Mouse (Mus musculus): ENCODE data around the gene Oasl2. TPM values are rescaled to one million over a fixed set of nuclear protein-coding genes. Genes with fewer than 3 reads are reported as not detected.
"Not testable (repeated sequence)": the region's sequence is repeated elsewhere in the genome, so short reads cannot be mapped to it uniquely, and the experiment has no call there.

The Oasl2 gene
- polyA plus RNA-seq, 1 experiment = 53.4 TPM

DNA sequence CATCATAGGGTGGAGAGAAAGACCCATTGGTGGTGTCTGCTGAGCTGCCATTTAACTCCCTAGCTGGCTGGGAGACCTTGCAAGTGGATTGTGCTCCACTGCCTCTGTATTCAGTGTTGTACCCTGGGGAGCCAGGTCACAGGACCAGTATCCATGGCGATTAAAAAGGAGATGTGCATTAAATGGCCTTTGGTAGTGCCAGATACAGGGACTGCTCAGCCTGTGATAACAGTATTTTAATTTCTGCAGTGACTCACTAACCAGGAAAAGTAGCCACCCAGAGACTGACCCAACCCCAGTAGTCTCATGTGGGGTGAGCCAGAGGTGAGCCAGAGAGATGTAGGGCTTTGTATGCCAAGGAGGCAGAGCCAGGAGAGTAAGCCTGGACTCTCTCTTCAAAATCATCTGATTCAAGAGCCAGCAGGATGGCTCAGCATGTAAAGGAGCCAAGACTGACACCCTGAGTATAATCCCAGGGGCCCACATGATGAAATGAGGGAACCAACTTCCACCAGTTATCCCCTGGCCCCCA, 29.5 kb downstream of the Oasl2 start:
- WGBS = 72% methylated on average over 1 of the region's 1 CpGs

DNA sequence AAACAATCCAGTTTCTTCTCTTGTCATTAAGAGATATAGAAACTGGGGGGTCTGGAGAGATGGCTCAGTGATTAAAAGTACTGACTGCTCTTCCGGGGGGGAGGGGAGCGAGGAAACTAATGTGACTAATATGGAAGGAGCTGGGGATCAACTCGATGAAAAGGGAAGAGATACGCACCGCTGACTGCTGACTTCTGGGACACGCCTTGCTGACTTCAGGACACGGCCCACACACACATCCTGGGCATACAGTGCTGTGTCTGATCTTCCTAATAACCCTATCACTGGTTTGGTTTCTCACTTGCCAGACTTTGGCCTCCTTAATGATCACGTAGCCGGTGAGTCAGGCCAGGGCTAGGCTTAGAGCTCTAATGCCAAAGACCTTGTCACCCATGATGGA, 30.0 kb downstream of the Oasl2 start:
- H3K27me3 ChIP-seq (ENCODE audit: control insufficient read depth, insufficient read depth, low read length) = no peaks in the 10 kb centered on the region
- no peak overlapping the region for H3K4me3 ChIP-seq (ENCODE audit: low read depth, low read length)
- TF ChIP-seq POLR2A (IDR thresholded peaks at IDR 0.05; ENCODE audit: low read depth, low read length) (no peak), CTCF (IDR thresholded peaks at IDR 0.05; ENCODE audit: extremely low read depth, insufficient read length, insufficient replicate concordance, low read depth, low read length) (no peak)
- peak overlapping the region; percentile 72 for H3K27ac ChIP-seq (ENCODE audit: insufficient read depth, low read depth, low read length)
- peaks cover 17% of the 10 kb centered on the region for H3K36me3 ChIP-seq (ENCODE audit: control insufficient read depth, insufficient read depth, low read length)
- H3K4me1 ChIP-seq (ENCODE audit: control insufficient read depth, insufficient read depth, insufficient read length, low read length) = peaks cover 13% of the 10 kb centered on the region
- 37% methylated on average over 9 of the region's 9 CpGs for WGBS

More for the DNA sequence above, 29.5 kb downstream of the Oasl2 start:
- Histone ChIP-seq H3K4me3 (ENCODE audit: low read depth, low read length) (peak overlapping the region; percentile 4; the same call in 1 of the 2 replicates), H3K27ac (ENCODE audit: insufficient read depth, low read depth, low read length) (peak overlapping the region; percentile 72), H3K4me1 (ENCODE audit: control insufficient read depth, insufficient read depth, insufficient read length, low read length) (peaks cover 13% of the 10 kb centered on the region), H3K36me3 (ENCODE audit: control insufficient read depth, insufficient read depth, low read length) (peaks cover 17% of the 10 kb centered on the region), H3K27me3 (ENCODE audit: control insufficient read depth, insufficient read depth, low read length) (no peaks in the 10 kb centered on the region)
- TF ChIP-seq POLR2A (IDR thresholded peaks at IDR 0.05; ENCODE audit: low read depth, low read length) = no peak
- TF ChIP-seq CTCF (IDR thresholded peaks at IDR 0.05; ENCODE audit: extremely low read depth, insufficient read length, insufficient replicate concordance, low read depth, low read length) = no peak

DNA sequence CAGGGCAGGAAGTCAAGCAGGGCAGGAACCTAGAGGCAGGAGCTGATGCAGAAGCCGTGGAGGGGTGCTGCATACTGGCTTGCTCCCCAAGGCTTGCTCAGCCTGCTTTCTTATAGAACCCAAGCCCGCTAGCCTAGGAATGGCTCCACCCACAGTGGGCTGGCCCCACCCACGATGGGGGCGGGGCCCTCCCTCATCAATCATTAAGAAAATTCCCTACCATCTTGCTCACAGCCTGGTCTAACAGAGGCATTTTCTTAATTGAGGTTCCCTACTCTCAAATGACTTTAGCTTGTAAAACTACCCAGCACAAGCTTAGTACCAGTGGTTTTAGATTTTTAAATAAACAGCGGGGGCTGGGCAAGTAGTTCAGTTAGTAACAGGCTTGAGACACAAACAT, 34.9 kb downstream of the Oasl2 start:
- H3K27ac ChIP-seq (ENCODE audit: insufficient read depth, low read depth, low read length) = no peak overlapping the region
- H3K4me1 ChIP-seq (ENCODE audit: control insufficient read depth, insufficient read depth, insufficient read length, low read length) = peaks cover 28% of the 10 kb centered on the region
- WGBS = 59% methylated on average over 5 of the region's 5 CpGs
- H3K4me3 ChIP-seq (ENCODE audit: low read depth, low read length) = no peak overlapping the region
- H3K36me3 ChIP-seq (ENCODE audit: control insufficient read depth, insufficient read depth, low read length) = peaks cover 34% of the 10 kb centered on the region
- H3K27me3 ChIP-seq (ENCODE audit: control insufficient read depth, insufficient read depth, low read length) = no peaks in the 10 kb centered on the region
- no peak for TF ChIP-seq POLR2A (IDR thresholded peaks at IDR 0.05; ENCODE audit: low read depth, low read length)
- TF ChIP-seq CTCF (IDR thresholded peaks at IDR 0.05; ENCODE audit: extremely low read depth, insufficient read length, insufficient replicate concordance, low read depth, low read length) = no peak

DNA sequence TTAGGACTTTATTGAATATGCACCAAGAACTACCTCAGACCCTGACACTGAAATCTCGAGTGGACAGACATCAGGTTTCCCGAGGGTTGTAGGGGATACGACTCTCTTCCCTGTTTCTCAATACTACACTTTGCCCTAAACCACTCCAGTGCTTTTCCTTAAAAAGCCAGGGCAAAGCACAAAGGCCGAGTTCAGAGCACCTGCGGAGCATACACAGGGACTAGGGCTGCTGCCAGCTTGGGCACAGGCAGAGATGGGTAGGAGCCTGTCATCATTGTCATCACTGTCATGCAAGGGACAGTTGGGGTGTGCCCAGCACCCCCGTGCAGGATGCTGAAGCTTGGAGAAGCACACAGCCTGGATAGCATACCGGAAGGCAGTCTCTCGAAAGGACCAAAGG, 36.5 kb downstream of the Oasl2 start:
- Histone ChIP-seq H3K27ac (ENCODE audit: insufficient read depth, low read depth, low read length) (peak overlapping the region; percentile 69; the same call in 1 of the 2 replicates), H3K36me3 (ENCODE audit: control insufficient read depth, insufficient read depth, low read length) (peaks cover 39% of the 10 kb centered on the region), H3K4me1 (ENCODE audit: control insufficient read depth, insufficient read depth, insufficient read length, low read length) (peaks cover 15% of the 10 kb centered on the region), H3K4me3 (ENCODE audit: low read depth, low read length) (no peak overlapping the region), H3K27me3 (ENCODE audit: control insufficient read depth, insufficient read depth, low read length) (no peaks in the 10 kb centered on the region)
- WGBS = 42% methylated on average over 8 of the region's 8 CpGs
- no peak for TF ChIP-seq CTCF (IDR thresholded peaks at IDR 0.05; ENCODE audit: extremely low read depth, insufficient read length, insufficient replicate concordance, low read depth, low read length)
- TF ChIP-seq POLR2A (IDR thresholded peaks at IDR 0.05; ENCODE audit: low read depth, low read length) = no peak

DNA sequence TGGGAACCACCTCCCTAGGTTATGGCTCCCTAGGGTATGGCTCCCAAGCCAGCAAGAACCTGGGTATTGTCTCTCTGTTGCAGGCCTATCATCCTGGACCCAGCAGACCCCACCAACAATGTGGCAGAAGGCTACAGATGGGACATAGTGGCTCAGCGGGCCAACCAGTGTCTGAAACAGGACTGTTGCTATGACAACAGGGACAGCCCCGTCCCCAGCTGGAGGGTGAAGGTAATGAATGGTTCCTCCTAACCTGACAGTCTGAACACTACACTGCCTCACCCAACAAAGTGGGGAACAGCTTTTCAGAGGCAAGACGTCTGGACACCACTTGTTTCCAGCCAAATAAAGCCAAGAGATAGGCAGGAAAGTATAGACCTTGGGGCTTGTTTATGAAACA, 39.1 kb downstream of the Oasl2 start:
- Histone ChIP-seq H3K4me1 (ENCODE audit: control insufficient read depth, insufficient read depth, insufficient read length, low read length) (peaks cover 15% of the 10 kb centered on the region), H3K36me3 (ENCODE audit: control insufficient read depth, insufficient read depth, low read length) (peaks cover 29% of the 10 kb centered on the region), H3K4me3 (ENCODE audit: low read depth, low read length) (no peak overlapping the region), H3K27ac (ENCODE audit: insufficient read depth, low read depth, low read length) (no peak overlapping the region), H3K27me3 (ENCODE audit: control insufficient read depth, insufficient read depth, low read length) (no peaks in the 10 kb centered on the region)
- TF ChIP-seq POLR2A (IDR thresholded peaks at IDR 0.05; ENCODE audit: low read depth, low read length) = no peak
- no peak for TF ChIP-seq CTCF (IDR thresholded peaks at IDR 0.05; ENCODE audit: extremely low read depth, insufficient read length, insufficient replicate concordance, low read depth, low read length)
- WGBS = 58% methylated on average over 3 of the region's 3 CpGs

DNA sequence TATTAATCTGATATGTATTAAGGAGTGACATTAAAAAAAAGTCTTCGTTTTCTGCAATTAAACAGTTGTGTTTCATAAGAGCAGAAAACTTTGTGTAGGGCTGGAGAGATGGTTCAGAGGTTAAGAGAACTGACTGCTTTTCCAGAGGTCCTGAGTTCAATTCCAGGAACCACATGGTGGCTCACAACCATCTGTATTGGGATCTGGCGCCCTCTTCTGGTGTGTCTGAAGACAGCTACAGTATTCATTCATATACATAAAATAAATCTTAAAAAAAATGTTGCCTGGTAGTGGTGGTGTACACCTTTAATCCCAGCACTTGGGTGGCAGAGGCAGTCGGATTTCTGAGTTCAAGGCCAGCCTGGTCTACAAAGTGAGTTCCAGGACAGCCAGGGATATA, 44.4 kb downstream of the Oasl2 start:
- not testable (repeated sequence) for H3K27me3 ChIP-seq (ENCODE audit: control insufficient read depth, insufficient read depth, low read length); H3K27ac ChIP-seq (ENCODE audit: insufficient read depth, low read depth, low read length); H3K4me3 ChIP-seq (ENCODE audit: low read depth, low read length); H3K4me1 ChIP-seq (ENCODE audit: control insufficient read depth, insufficient read depth, insufficient read length, low read length)
- WGBS = 46% methylated on average over 3 of the region's 3 CpGs
- H3K36me3 ChIP-seq (ENCODE audit: control insufficient read depth, insufficient read depth, low read length) = peaks cover 15% of the 10 kb centered on the region

DNA sequence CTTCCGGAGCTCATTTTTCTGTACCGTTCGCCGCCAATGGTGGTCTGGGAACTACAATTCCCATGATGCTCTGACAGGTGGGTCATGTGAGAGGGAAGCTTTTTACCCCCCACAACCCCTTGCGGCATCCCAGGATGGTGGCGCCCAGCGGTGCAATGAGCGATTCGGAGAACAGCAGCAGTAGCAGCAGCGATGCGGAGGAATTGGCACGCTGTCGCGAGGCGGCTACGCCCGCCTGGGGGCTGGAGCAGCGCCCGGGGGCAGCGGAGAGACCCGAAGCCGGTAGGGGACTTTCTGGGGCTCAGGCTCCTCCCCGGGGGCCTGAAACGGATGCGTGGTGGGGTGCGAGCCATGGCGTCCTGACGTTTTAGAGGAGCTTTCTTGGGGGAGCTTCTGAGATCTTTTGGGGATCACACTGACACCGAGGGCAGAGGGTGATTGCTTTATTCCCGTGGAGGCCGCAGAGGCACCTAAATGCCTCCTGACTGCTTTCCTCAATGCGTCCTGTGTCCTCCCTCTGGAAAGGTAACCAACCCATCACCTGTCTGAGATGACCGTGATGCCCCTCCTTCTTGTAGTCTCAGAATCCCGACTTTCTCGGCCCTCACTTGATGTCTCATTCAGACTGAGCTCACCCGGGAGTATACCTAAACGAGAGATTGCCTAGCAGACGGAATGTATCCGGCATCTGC, 45.5 kb downstream of the Oasl2 start, which contains the start of gene 2210016L21Rik:
Gene 2210016L21Rik, plus strand, starts transcription at position 85 of the 692 bp plus-strand sequence.
- Histone ChIP-seq H3K27ac (ENCODE audit: insufficient read depth, low read depth, low read length) (peak within 1 kb of the TSS; percentile 47), H3K36me3 (ENCODE audit: control insufficient read depth, insufficient read depth, low read length) (peaks cover 20% of the 10 kb centered on the region), H3K4me1 (ENCODE audit: control insufficient read depth, insufficient read depth, insufficient read length, low read length) (peaks cover 2% of the 10 kb centered on the region; the same call in 1 of the 2 replicates), H3K4me3 (ENCODE audit: low read depth, low read length) (peak within 1 kb of the TSS; percentile 99), H3K27me3 (ENCODE audit: control insufficient read depth, insufficient read depth, low read length) (no peaks in the 10 kb centered on the region)
- TF ChIP-seq CTCF (IDR thresholded peaks at IDR 0.05; ENCODE audit: extremely low read depth, insufficient read length, insufficient replicate concordance, low read depth, low read length) (no peak), POLR2A (IDR thresholded peaks at IDR 0.05; ENCODE audit: low read depth, low read length) (peak; percentile 81; the same call in 1 of the 2 replicates)
- 1% methylated on average over 39 of the region's 39 CpGs for WGBS

Measured in small intestine, adult 2 months (tissue).